Mouse (Mus musculus): ENCODE results near the gene Mmp11. TPM values are rescaled to one million over a fixed set of nuclear protein-coding genes. Genes with fewer than 3 reads are reported as not detected.
A peak's percentile ranks its signal among the peaks of the same experiment; 100 is the strongest.
"Not testable (repeated sequence)": the region's sequence is repeated elsewhere in the genome, so short reads cannot be mapped to it uniquely, and the experiment has no call there.

Mmp11 gene
- polyA plus RNA-seq, 1 experiment from 2014 or later = 133 TPM

DNA sequence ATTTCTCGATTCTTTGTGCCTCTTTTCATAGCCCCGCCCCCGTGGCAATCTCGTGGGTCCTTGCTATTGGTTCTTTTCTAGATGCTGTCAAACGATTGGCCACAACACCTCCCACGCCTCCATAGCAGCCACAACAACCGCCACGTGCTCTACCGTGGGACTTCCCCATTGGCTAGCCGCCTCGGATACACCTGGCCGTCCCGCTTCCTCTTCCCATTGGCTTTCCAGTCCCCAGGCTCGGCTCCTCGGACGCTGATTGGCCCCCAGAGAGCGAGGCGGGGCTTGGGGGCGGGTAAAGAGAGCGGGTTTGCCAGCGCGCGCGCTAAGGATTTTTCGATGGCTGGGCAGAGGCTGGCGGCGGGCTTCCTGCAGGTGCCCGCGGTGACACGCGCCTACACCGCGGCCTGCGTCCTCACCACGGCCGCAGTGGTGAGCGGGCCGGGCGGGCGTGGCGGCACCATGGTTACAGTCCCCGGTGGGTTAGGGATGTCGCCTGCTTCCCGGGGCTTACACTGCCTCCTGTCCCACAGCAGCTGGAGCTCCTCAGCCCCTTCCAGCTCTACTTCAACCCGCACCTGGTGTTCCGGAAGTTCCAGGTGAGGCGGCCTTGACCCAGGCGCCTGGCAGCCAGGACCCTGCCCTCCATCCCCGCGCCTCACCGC, 43.1 kb downstream of the Mmp11 start, which contains the start of gene Derl3:
Derl3 (plus strand) TSS at position 325 of the 662 bp plus-strand sequence.
- H3K27me3 ChIP-seq = no peaks in the 10 kb centered on the region
- peak within 1 kb of the TSS; percentile 93 for H3K4me2 ChIP-seq (replicated peaks)
- peak; percentile 97 for ATAC-seq (ENCODE audit: insufficient number of reproducible peaks, low FRiP score, low TSS enrichment, low read depth)
- peaks cover 18% of the 10 kb centered on the region for H3K4me1 ChIP-seq
- peaks cover 36% of the 10 kb centered on the region for H3K36me3 ChIP-seq
- H3K27ac ChIP-seq (replicated peaks) = no peak within 1 kb of the TSS
- H3K9ac ChIP-seq = 0 out of 2 replicates have a peak within 1 kb of the TSS, but pooled peaks have one; percentile 26
- 5% methylated on average over 51 of the region's 51 CpGs for WGBS
- H3K9me3 ChIP-seq (replicated peaks) = no peaks in the 10 kb centered on the region
- H3K4me3 ChIP-seq (replicated peaks) = peak within 1 kb of the TSS; percentile 48

DNA sequence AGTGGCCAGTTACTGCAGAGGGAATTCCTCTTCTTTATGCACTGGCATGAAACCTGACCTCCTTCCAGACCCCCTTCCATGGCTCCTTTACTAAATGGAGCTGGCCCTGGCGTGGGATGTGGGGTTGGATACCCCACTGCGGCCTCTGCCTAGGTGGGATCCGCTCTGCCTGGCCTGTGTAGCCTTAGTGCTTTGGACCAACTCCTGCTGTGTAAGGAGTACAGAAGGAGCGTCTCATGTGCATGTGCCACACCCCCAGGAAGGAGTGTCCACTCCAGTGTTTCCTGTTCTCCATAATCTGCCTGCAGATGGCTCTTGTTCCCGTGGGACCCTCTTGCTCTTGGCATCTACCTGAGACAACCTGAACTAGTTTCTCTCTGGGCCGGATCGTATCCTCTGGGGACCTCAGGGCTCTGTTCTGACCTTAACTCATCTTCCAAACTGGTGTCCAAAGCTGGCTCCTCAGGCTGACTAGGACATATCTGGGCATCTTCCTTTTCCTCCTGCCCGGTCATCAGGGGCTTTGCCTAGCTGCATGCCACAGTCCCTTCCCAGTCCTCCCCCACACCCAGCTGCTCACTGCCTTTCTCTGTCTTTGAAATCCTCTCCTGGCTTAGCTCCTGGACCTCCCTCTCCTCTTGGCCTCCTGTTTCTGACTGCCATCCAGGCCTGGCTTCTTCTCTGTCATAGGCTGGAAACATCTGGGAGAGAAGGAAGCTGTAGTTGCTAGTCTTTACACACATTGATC, 46.7 kb downstream of the Mmp11 start:
- ATAC-seq (ENCODE audit: insufficient number of reproducible peaks, low FRiP score, low TSS enrichment, low read depth) = no peak
- H3K4me1 ChIP-seq = peaks cover 18% of the 10 kb centered on the region
- no peak overlapping the region for H3K27ac ChIP-seq (replicated peaks)
- no peak overlapping the region for H3K9ac ChIP-seq
- H3K4me3 ChIP-seq (replicated peaks) = no peak overlapping the region
- H3K27me3 ChIP-seq = no peaks in the 10 kb centered on the region
- WGBS = 49% methylated on average over 8 of the region's 8 CpGs
- H3K9me3 ChIP-seq (replicated peaks) = no peaks in the 10 kb centered on the region
- H3K4me2 ChIP-seq (replicated peaks) = no peak overlapping the region
- H3K36me3 ChIP-seq = peaks cover 4% of the 10 kb centered on the region; the same call in 1 of the 2 replicates

DNA sequence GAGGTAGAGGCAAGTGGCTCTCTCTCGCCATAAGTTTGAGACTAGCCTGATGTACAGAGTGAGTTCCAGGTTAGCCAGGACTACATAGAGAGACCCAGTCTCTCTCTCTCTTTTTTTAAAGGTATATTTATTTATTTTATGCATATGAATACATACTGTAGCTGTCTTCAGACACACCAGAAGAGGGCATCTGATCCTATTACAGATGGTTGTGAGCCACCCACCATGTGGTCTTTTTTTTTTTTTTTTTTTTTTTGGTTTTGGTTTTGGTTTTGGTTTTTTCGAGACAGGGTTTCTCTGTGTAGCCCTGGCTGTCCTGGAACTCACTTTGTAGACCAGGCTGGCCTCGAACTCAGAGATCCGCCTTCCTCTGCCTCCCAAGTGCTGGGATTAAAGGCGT, 48.8 kb downstream of the Mmp11 start:
- not testable (repeated sequence) for H3K4me2 ChIP-seq (replicated peaks); H3K9ac ChIP-seq; H3K4me3 ChIP-seq (replicated peaks); H3K36me3 ChIP-seq; H3K27me3 ChIP-seq; H3K4me1 ChIP-seq; ATAC-seq (ENCODE audit: insufficient number of reproducible peaks, low FRiP score, low TSS enrichment, low read depth); H3K9me3 ChIP-seq (replicated peaks); H3K27ac ChIP-seq (replicated peaks)
- 69% methylated on average over 5 of the region's 5 CpGs for WGBS

DNA sequence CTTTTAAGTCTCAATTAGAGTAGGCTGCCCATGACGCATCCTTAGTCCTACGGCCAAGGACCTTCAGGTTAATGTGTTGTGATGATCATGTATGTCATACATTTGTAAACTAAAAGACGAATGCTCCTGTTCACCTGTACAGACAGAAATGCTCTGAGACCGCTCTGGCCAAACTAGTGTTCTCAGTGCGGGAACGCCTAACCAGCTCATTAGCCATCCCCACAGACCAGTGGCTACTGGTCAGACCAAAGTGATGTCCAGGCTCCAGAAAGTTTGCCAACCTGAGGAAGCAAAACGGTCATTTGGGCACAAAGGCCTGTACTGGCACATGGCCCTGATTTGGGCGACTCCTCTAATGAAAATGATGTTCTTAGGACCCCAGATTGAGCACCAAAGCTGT, 51.6 kb downstream of the Mmp11 start:
- no peak for ATAC-seq (ENCODE audit: insufficient number of reproducible peaks, low FRiP score, low TSS enrichment, low read depth)
- H3K27me3 ChIP-seq = no peaks in the 10 kb centered on the region
- H3K36me3 ChIP-seq = no peaks in the 10 kb centered on the region
- no peak overlapping the region for H3K4me2 ChIP-seq (replicated peaks)
- 94% methylated on average over 8 of the region's 8 CpGs for WGBS
- H3K9me3 ChIP-seq (replicated peaks) = no peaks in the 10 kb centered on the region
- H3K4me3 ChIP-seq (replicated peaks) = no peak overlapping the region
- no peak overlapping the region for H3K27ac ChIP-seq (replicated peaks)
- peaks cover 17% of the 10 kb centered on the region for H3K4me1 ChIP-seq
- no peak overlapping the region for H3K9ac ChIP-seq

DNA sequence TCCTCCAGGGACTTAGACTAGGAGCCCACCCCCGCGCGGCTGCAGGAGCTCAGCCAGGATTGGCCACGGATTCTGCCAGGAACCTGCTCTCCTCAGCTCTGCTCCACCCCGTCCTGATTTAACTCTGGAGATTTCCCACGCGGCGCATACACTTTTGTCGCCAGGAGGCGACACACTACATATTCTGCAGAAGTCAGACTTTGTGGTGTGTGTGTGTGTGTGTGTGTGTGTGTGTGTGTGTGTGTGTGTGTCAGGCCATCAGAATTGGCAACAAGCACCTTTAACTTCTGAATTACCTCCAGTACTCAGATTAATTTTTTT, 53.1 kb downstream of the Mmp11 start:
- peak; percentile 40; the same call in 1 of the 2 replicates for ATAC-seq (ENCODE audit: insufficient number of reproducible peaks, low FRiP score, low TSS enrichment, low read depth)
- Histone ChIP-seq H3K4me2 (replicated peaks) (peak overlapping the region; percentile 34; the same call in 1 of the 2 replicates), H3K27me3 (no peaks in the 10 kb centered on the region), H3K36me3 (no peaks in the 10 kb centered on the region), H3K4me3 (replicated peaks) (no peak overlapping the region), H3K4me1 (peaks cover 13% of the 10 kb centered on the region), H3K9ac (no peak overlapping the region), H3K27ac (replicated peaks) (no peak overlapping the region), H3K9me3 (replicated peaks) (no peaks in the 10 kb centered on the region)
- under 1% methylated on average over 10 of the region's 10 CpGs for WGBS

DNA sequence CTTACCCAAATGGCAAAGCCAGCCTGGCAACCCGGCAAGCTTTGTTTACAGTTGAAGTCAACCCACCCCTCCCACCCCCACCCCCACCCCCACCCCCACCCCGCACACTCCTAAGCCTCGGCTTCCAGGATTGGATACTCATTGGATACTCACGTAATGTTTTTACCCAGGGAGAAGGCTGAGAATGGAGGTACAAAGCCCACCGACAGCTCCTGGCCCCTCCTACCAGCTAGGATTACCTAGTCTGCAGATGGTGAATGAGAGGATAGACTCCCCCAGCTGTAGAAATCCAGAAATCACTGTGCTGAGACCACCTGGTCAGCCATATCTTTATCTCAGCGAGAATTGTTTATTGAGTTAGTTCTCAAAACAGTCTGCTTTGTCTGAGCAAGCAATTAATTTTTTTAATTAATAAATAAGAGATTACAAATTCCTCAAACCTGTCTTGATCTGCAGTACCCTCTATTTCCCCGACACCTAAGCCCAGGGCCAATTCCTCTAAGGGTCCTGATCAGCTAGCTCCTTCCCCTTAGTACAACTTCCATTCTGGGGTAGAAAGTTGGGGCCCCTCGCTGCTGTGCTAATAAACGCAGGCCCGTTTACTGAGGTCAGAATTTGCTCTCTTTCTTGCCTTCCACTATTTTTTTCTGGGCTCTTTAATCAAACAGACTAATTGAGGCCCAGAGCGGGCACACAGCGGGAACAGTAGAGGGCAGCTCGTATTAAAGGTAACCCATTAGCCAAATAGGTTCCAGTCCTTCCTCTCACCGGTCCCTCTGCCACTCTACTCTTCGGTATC, 53.7 kb downstream of the Mmp11 start:
- H3K27ac ChIP-seq (replicated peaks) = no peak overlapping the region
- no peaks in the 10 kb centered on the region for H3K27me3 ChIP-seq
- peak; percentile 52; the same call in 1 of the 2 replicates for ATAC-seq (ENCODE audit: insufficient number of reproducible peaks, low FRiP score, low TSS enrichment, low read depth)
- no peak overlapping the region for H3K4me3 ChIP-seq (replicated peaks)
- no peaks in the 10 kb centered on the region for H3K36me3 ChIP-seq
- no peak overlapping the region for H3K9ac ChIP-seq
- H3K4me1 ChIP-seq = peaks cover 13% of the 10 kb centered on the region
- peak overlapping the region; percentile 34; the same call in 1 of the 2 replicates for H3K4me2 ChIP-seq (replicated peaks)
- WGBS = 8% methylated on average over 15 of the region's 15 CpGs
- no peaks in the 10 kb centered on the region for H3K9me3 ChIP-seq (replicated peaks)

DNA sequence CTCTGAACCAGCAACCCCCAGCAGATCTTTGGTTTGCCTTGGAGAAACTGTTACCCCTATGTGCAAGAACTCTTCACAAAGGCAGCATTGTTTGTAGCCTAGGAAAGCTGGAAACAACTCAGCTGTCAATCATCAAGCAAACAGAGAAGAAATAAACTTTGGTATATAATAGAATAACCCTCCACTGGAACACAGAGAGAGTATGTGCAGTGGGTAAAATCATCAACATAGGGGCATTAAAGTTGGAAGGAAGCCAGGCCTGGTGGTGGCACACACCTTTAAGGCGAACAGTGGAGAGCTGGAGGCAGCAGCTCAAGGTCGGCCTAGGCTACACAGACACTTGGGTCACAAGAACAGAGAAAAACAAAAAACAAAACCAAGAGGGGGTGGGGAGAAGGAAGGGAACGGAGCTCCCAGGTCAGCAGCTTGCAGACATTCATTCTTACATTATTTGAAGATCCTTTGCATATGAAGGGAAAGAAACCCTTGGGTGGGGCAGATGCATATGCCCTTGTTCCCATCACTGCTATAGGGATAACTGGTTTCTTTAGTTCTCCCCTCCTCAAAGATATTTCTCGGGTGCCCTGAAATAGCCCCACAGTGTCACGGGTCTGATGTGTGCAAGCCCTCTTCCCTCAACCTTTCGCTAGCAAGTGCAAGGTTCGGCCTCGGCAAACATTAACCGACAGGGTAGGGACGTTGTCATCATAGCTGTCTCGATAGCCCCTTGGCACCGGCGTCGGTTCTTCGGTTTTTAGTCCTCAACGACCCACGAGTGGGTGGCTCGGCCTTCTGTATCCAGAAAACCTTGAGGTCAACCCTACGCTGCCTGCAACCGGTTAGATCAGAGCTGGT, 54.5 kb downstream of the Mmp11 start:
- 23% methylated on average over 20 of the region's 20 CpGs for WGBS
- Histone ChIP-seq H3K27me3 (no peaks in the 10 kb centered on the region), H3K27ac (replicated peaks) (peak overlapping the region; percentile 45), H3K36me3 (no peaks in the 10 kb centered on the region), H3K4me1 (peaks cover 13% of the 10 kb centered on the region), H3K4me2 (replicated peaks) (no peak overlapping the region), H3K9me3 (replicated peaks) (no peaks in the 10 kb centered on the region), H3K9ac (no peak overlapping the region), H3K4me3 (replicated peaks) (no peak overlapping the region)
- ATAC-seq (ENCODE audit: insufficient number of reproducible peaks, low FRiP score, low TSS enrichment, low read depth) = no peak

DNA sequence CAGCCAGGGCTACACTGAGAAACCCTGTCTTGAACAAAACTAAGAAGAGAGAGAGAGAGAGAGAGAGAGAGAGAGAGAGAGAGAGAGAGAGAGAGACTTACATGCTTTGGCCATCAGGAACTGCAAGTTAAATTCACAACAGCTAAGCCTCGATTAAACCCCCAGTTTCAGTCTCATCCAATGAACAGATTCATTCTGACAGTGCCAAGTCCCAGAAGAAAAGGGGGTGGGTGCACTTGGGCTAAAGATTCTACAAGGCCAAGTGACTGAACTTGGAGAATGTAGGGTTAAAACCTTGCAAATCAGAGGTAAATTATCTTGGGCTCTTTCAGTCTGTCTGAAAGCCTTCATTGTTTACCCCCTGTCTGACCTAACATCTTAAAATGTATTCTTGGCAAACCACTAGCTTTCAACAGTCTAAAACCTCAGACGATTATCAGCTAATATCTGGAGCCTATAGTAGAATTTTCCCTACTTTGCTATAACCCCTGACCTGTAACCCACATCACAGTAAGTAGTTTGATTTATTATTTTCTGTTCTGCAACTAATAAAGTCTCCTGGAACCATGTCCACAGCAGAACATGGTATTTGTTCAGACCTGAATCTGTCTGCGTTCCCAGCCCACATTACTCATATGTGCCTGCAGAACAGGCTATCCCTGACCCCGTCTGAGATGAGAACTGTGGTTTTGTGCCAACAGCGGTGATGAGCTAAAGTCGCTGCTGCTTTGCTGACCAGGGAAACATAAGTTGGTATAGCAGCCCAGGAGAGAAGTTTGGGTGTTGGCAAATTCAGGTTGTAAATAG, 55.3 kb downstream of the Mmp11 start:
- Histone ChIP-seq H3K9ac (no peak overlapping the region), H3K27me3 (no peaks in the 10 kb centered on the region), H3K4me2 (replicated peaks) (no peak overlapping the region), H3K4me3 (replicated peaks) (no peak overlapping the region), H3K36me3 (no peaks in the 10 kb centered on the region), H3K4me1 (peaks cover 13% of the 10 kb centered on the region), H3K9me3 (replicated peaks) (no peaks in the 10 kb centered on the region), H3K27ac (replicated peaks) (peak overlapping the region; percentile 45)
- 36% methylated on average over 6 of the region's 6 CpGs for whole genome bisulfite sequencing
- no peak for ATAC-seq (ENCODE audit: insufficient number of reproducible peaks, low FRiP score, low TSS enrichment, low read depth)

DNA sequence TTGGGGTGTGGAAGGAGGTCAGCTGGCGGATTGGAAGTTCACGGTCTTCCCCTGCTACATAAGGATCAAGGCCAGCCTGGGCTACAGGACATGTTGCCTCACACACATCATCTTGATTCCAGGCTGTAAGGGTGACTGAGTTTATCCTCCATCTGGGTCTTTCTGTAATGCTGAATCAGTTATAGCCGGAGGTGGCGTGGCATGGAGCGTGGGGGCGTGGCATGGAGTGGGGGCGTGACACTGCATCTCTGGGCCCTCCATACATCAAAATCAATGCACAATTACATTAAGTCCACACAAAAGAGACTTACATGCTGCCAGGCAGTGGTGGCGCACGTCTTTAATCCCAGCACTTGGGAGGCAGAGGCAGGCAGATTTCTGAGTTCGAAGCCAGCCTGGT, 55.9 kb downstream of the Mmp11 start:
- no peaks in the 10 kb centered on the region for H3K9me3 ChIP-seq (replicated peaks)
- peaks cover 13% of the 10 kb centered on the region for H3K4me1 ChIP-seq
- no peak overlapping the region for H3K9ac ChIP-seq
- no peak for ATAC-seq (ENCODE audit: insufficient number of reproducible peaks, low FRiP score, low TSS enrichment, low read depth)
- no peak overlapping the region for H3K4me2 ChIP-seq (replicated peaks)
- no peak overlapping the region for H3K4me3 ChIP-seq (replicated peaks)
- no peaks in the 10 kb centered on the region for H3K36me3 ChIP-seq
- no peak overlapping the region for H3K27ac ChIP-seq (replicated peaks)
- 94% methylated on average over 10 of the region's 10 CpGs for WGBS
- no peaks in the 10 kb centered on the region for H3K27me3 ChIP-seq

DNA sequence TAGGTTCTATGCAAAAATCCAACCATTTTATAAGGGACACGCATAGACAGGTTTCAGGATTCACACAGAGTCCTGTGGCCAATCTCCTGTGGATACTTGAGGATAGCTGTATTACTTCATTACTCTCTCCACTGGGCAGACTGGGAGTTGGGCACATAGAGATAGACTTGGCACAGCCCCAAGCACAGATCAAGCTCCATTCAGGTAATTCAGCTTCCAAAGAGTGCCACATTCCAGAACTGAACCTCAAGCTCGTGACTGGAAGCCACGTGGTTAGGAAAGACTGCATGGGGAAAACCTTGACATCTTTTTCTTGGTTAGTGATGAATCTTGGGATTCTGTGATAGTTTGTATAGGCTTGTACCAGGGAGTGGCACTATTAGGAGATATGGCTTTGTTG, 57.5 kb downstream of the Mmp11 start:
- no peaks in the 10 kb centered on the region for H3K27me3 ChIP-seq
- no peak overlapping the region for H3K9ac ChIP-seq
- no peak overlapping the region for H3K27ac ChIP-seq (replicated peaks)
- H3K4me2 ChIP-seq (replicated peaks) = no peak overlapping the region
- H3K4me3 ChIP-seq (replicated peaks) = no peak overlapping the region
- no peaks in the 10 kb centered on the region for H3K36me3 ChIP-seq
- no peak for ATAC-seq (ENCODE audit: insufficient number of reproducible peaks, low FRiP score, low TSS enrichment, low read depth)
- peaks cover 15% of the 10 kb centered on the region for H3K4me1 ChIP-seq
- H3K9me3 ChIP-seq (replicated peaks) = no peaks in the 10 kb centered on the region
- WGBS = 78% methylated on average over 3 of the region's 3 CpGs
